Mouse (Mus musculus) gonadal fat pad, adult 2 months (tissue): ENCODE measurements around the gene Sp2. TPM values are rescaled to one million over a fixed set of nuclear protein-coding genes. Genes with fewer than 3 reads are reported as not detected.

ENCODE experiments used
- DNase-seq: peaks from one replicate; pipeline ENCODE4 v3.0.0-alpha.2; 2012; ENCODE audit warnings: low read depth
- polyA plus RNA-seq: library from polyadenylated mRNA; depleted of rRNA; stranded (reverse); fragments of >200 nt; gene quantifications from 2 replicates; pipeline ENCODE4 v1.2.3, GENCODE M21; 2012

Gene Sp2
- polyA plus RNA-seq, 1 experiment = 11.6 TPM

DNA sequence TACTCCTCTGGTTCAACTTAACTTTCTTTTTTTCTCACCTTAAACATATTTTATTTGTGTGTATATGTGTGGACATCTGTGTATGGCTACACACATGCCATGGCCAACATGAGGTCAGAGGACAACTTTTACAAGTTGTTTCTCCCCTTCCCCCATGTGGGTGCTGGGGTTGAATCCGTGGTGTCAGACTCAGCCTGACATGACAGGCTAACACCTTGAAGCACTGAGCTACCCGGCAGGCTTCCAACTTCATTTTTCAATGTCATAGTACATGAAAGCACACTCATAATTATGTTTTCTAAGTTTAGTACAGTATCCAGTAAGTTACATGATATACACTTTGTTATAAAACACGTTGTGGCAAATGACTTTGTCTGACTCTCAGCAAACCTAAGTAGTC lies 12.4 kb downstream of the Sp2 start:
- DNase-seq = no peak

DNA sequence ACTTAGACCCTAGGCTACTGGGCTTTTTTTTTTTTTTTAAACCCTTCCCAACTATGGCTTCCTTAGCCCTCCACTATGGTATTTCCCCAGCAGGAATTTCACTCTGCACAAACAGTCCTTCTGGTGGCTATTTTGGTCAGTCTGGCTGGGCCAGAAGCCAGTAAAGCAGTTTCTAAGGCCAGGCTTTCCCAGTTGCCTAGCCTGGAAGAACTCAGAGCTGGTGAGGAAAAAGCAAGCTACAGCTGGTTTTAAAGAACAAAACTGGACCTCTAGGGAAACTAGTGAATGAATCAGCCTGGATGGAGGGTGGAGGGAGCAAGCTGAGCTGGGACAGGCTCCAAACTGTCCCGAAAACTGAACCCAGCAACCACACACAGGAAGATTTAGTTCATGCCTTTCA lies 13.0 kb downstream of the Sp2 start:
- no peak for DNase-seq

DNA sequence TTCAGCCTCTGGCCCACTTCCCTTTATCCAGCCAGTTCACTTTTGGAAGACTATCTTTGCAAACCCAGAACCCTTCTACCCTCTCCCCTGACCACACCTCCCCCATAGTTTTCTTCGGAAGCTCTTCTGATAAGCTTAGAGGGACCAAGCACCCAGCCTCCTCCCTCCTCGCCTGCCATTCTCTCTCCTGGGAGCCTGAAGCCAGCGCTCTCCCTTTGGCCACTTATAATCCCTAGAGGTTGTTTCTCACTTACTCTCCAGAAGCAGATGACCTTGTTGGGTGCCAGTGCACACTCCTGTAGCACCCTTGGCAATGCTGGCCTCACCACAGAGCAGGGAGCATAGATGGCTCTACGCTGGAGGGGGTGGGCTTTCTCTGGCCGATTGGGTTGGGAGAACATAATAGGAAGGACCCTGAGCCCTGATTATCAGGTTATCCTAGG lies 13.5 kb downstream of the Sp2 start:
- no peak for DNase-seq

DNA sequence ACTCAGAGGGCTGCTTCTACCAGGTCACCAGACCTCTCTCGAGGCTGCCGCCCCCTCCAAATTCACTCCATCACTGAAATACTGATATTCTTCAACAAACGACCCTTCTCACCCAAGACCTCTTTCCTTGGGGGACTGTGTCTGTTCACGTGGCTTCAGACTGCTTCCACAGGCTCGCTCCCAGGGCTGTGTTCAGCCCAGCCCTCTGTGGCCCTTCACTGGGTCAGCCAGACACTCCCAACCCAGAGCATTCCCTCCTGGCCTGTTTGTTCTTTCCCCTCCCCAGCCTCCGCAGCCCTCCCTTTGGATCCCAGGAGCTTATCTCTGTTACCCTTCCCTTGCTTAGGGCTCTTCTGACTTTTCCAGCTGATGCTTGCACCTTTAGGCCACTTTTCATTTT lies 14.3 kb downstream of the Sp2 start:
- DNase-seq = no peak

DNA sequence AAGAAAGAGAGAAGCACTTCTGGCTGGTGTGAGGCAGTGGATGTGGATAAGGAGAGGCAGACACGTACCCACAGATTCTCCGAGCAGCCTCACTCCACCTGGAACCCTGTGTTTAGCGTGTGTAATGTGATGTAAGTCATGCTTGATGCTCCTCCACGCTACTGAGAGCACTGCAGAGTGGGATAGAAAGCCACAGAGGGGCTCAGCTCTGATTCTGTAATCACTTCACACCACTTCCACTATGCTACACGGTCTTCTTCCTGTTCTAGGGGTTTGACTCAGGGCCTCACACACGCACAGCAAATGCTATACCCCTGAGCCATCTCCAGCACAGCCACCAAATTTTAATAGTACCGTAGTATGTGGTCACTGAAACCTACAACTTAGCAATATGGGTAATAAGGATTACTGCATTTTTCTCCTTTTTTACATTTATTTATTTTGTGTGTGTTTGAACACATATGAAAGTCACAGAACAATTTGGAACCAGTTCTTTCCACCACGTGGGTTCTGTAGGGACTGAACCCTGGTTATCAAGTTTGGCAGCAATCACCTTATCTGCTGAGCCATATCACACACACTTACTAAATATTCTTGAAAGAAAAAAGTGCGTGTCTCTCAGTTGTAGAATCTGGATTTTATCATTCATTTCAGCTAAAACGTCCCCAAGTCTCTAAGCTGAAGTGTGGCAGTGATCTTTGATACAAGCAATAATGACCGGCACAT lies 15.1 kb downstream of the Sp2 start:
- no peak for DNase-seq

DNA sequence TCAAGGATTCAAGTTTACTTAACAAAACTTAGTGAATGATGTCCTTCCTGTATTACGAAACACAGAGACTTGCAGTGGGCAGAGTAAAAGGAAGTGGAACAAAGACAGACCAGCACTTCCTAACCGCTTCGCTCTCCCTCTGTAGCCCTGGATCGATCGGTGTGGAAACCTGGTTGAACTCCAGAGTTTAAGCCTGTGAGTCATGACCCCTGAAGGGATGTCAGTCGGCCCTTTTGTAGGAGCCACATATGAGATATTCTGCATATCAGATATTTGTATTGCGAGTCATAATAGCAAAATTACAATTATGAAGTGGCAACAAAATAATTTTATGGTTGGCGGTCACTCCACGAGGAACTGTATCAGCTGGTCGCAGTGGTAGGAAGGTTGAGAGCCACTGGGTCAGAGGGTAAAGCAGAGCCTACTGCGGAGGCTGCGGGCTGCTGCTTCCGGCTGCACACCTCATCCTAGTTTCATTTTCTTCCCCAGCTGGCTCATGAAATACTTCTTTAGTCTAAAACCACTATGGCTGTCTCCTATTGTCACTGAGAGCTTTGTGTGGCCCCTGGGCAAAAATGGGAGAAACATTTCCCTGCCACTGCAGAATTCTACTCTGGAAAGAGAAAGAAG lies 15.7 kb downstream of the Sp2 start:
- no peak for DNase-seq

DNA sequence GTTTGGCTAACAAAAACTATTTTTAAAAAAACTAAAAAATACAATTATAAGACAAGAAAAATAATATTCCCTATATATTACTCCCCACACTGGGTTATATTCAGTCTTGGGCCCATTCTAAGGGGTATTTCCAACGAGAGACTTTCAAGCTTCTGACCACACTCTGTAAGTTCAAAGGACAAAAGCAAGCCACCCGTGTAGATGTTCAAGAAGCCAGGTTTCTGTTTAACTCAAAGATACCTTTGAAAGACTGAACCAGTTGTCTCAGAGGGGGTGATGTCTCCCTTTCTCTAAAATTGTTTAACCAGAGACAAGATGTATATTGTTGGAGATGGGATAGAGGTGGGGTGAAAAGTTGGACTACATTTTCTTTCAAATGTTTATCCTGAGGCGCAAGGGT lies 16.6 kb downstream of the Sp2 start:
- no peak for DNase-seq

DNA sequence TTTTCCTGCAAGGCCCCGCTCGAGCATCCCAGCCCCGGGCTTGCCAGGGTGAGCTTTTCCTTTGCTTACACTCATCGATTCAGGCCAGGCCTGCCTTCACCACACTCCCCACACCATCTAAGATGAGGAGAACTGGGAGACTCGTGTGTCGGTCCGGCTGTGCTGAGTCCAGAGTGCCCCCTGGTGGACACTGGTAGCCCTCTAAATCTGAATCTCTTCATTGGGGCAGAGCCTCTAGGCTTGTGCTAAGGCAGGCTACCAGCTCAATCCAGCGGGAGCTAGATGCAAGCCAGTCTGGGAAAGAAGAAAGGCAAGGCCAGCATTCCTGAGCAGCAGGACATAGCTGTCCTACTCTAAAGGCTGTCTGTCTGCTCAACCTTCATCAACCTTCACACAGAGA lies 19.2 kb downstream of the Sp2 start:
- no peak for DNase-seq

DNA sequence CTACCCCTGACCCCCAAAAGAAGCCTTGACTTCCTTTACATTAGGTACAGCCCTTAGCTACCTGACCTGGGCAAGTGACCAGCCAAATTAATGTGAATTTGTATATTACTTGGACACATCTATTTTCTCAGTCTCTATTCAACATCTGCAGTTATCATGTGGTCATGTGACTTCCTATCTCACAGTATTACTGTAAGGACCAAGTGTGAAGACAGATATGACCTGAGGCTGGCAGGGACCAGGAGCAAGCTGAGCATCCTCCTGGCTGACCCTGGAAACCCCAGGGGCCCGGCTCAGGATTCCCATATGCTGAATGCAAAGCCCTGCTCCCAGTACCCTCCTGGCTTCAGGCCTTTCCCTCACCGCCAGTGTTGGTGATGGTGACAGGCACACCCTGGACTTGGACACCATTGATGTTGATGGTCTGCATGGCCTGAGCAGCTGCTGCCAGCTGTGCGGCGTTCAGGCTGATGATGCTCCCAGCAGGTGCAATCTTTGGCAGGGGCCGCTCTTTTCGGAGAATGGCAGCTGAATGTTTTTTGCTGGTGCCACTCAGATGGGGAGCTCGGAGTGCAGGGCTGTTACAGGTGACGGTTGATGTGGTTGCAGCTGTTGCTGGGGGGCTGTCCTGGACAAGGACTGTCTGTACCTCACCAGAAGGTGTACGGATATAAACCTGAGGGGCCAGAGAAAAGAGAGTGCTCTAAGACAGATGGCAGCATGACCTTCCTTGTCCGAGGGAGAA lies 25.5 kb downstream of the Sp2 start:
- DNase-seq = no peak

DNA sequence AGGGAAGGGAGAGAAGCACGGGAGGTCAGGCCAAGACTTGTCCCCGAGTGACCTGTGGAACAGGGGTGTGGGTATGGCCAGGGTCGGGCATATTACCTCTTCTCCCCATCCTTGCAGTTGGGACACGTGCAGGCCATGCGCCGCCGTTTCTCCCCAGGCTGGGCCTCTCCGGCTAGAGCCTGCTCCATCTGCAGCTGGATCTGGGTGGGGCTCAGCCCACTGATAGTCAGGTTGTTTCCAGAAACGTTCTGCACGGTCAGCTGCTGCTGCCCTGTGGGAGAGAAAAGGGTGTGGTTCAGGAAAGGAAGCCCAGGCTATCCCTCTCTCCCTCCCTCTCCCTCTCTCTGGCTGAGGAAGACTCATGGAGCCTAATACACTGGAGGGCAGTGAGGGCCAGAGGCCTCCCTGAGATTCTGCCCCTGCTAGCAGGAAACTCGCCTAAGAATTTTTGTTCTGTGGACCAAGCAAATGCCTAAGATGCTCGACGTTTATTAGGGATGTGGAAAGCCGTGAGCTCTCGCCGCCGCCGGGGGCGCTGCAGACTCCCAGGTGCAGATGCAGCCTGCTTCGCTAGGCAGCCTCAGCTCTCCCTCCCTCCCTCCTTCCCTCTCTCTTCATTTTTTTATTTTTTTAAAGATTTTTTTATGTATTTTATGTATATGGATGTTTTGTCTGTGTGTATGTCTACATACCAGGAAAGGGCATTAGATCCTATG lies 26.6 kb downstream of the Sp2 start:
- no peak for DNase-seq

DNA sequence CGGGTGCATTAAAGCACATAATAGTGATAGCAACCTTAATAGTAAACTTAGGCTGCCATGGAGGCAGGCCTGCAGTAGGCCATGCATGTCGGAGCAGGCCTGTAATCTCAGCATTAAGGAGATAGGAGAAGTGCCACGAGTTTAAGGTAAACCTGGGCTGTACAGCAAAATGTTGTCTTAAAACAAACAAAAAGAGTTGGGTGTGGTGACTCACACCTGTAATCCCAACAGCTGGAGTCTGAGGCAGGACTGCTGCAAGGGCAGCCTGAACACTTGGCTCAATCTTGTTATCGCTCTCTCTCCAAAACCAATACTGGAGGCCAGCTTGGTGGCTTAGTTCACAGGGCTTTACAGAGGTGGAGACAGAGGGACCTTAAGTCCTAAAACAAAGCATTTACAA lies 27.7 kb downstream of the Sp2 start:
- DNase-seq = no peak

DNA sequence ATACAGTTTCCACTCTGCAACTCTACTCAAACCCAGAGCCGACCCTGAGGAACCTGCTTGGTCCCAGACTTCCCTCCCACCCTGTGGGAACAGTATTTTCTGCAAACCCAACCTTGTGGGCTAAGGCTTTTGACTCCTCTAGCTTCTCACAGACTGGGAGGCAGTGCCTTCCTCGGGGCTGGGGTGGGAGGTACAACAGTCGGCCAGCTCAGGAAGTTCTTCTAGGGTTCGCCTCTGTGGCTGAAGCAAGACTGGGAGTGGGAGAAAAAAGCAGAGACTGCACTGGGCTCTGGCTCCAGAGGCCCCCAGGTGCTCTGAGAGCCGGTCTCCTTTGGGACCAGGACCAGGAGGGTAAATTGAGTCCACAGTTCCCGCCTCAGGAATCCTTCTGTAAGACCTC lies 29.9 kb downstream of the Sp2 start:
- no peak for DNase-seq

DNA sequence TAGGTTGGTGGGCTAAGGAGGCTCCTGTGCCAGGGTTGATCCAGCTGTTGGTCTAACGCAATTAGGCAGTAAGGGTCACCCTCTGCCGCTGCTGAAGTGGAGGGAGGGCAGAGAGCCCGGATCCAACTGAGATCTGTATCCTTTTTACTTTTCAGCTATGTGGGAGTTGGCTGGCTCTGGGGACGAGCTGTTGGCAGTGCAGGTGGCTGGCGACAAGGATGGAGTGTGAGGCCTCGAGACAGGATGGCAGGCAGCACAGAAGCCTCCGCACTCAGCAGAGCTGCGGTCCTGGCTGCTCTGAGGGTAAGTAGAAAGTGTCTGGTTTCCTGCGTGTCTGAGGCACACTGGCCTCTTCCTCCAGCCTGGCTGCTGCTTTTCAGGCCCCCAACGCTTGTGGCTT lies 30.3 kb downstream of the Sp2 start:
- DNase-seq = no peak

DNA sequence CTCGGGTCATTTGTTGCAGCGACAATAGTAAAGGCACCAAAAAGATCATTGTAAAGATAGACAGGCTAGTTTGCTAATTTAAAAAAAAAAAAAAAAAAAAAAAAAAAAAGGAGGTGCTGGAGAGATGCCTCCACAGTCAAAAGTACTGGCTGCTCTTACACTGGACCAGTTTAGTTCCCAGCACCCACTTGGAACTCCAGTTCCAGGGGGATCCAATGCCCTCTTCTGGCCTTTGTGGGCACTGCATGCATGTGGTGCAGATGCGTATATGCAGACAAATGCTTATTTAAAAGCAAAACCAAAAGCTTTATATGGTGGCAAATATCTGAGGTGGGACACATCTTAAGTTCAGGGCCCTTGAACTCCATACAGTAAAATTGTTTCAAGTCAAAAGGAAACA lies 32.0 kb downstream of the Sp2 start:
- DNase-seq = no peak

DNA sequence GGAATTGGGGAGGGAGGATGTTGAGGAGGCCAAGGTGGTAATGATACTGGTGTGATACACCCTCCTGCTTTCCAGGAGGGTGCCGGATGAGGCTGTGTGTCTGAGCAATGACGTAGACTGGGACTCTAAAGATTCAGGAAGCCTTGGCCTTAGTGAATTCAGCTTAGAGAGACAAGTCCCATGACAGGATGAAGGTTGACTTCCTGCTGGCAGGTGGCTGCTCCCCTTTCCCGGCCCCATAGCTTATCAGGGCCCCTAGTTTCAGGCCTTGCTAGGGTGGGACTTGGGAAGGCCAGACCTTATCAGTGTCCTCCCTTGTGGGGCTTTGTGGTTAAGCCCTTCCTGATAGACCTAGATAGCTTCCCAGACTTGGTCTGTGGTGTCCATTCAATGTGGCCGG lies 34.9 kb downstream of the Sp2 start:
- no peak for DNase-seq

DNA sequence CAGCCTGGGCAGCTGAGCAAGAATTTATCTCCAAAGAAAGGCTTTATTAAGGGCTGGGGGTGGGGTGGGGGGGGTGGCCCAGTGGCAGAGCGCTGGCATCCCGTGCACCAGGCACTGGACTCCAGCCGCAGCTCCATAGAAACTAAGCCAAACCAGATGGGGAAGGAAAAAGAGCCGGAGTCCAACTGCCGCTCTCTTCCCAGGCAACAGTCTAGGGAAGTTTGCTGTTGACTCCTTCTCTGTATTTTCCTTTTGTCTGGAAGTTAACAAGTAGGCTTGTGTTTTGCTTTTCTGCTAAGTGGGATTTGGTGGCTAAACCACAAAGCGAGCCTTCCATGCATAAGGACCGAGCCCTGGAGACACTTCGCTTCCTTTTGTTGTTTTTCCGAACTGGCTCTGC lies 36.3 kb downstream of the Sp2 start:
- DNase-seq = no peak

DNA sequence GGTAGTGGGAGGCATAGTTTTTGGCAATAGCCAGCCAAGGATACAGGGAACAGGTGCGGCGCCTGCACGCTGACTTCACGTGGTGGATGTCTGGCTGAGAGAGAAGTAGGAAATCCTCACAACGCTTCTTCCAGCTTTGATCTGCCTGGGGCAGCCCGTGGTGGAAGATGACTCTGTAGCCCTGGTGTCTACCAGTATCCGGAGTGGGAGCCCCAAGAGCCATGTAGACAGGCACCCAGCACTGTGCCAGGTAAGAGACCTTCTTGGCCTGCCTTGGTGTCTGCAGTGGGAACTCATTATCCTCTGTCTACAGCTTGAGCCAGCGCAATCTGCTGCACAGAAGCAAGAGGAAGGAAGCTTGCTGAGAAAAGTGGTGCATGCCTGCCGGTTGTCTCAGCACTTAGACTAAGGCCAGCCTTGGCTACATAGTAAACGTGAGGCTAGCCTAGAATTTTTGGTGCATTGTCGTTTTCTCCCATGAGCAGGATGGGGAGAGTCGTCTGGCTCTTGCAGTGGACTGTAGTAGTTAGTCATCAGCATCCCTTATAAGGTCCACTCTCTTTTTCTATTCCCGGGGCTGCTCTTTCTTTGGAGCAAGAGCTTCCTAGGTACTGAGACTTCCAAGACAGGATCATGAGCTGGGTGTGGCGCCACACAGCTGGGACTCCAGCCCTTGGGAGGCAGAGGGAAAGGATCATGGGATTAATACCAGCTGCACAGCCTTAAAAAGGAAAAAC lies 37.7 kb downstream of the Sp2 start:
- no peak for DNase-seq

DNA sequence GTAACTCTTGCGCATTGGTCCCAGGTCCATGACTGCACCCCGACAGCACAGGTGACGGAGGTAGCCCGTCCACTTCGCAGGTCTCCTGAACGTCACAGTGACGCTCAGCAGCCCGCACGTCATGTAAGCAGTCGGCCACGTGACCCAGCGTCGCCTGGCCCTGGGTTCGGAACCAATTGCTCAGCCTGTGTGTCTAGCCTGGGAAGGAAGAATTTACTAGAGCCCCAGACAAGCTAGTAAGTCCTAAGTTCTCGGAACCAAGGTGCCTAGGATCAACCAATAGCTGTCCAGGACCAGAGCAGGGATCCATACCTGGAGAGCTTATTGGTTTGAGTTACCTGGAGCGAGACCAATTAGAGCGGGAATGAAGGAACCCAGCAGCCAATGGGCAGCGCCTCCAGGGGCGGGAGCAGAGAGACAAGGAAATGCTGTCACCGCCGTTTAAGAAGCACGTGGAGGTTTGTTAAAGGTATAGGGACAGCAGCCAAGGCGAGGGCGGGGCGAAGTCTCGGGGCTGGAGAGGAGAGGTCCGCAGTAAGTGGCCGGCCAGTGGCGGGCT lies 38.9 kb downstream of the Sp2 start, which contains the start of gene Pnpo:
Gene Pnpo, minus strand, starts transcription at position 241 of the 559 bp plus-strand sequence.
- DNase-seq = peak; percentile 97

DNA sequence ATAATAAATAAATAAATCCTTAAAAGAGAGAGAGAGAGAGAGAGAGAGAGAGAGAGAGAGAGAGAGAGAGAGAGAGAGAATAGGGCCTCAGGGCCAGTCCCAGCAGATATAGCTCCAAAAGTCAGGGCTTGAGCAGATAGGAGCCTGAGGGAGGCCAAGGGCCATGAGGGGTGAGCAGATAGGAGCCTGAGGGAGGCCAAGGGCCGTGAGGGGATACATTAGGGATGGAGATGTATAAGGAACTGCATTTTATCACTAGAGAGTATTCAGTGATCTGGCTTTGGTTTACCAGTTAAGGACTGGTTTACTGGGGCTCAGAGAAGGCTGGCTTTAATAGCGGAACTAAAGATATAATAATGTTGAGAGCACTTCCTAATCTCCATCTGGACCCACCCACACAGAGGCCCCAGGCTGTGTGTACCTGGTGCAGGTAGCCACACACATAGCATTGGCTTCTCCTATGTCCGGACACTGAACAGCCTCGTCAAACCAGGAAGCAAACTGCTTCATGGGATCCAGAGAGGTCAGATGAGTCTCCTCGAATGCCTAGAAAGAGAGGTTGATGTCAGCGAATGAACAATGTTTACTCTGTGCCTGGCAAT lies 40.7 kb downstream of the Sp2 start:
- DNase-seq = no peak

DNA sequence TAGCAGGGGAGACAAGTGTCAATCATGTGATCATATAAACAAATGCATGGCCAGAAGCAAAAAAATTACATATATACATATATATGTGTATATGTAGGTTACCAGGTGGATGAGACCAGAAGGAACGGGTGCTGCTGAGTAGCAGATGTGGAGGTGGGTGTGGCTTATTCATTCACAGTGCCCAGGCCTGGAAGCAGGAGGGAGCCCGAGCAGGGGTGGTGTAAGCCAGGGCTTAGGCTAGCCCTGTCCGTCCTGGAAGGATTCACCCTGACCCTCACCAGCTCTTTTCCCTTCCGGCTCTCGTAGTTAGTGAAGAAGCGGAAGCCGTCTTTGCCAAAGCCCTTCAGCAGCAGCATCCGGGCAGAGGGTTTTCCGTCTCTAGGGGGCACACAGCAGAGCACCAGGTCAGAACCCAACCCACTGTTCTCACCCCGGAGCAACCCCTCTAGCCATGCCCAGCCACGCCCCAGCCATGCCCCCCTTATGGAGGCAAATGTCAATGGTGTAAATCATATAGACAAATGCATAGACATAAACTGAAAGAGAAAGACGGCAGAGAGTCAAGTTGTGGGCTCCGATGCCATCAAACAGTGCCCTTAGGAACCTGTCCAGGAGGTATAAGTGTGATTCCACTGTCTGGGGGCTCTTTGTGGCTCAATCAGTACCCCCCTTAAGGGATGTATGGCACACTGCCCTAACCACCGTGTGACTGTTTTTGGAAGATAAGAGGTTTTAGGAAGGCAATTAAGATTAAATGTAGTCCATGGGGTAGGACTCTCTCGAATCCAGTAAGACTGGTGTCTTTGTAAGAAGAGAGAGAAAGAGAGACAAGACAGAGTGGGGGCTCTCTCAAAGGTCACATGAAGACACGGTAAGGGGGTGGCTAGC lies 41.9 kb downstream of the Sp2 start:
- no peak for DNase-seq
